Mouse (Mus musculus) olfactory bulb, adult 2 months (tissue): ENCODE measurements at regions not wholly inside any gene's neighbourhood (a gene's known extent, or its start where the extent isn't known, plus 50 kb on each side); places are given as distances from the start of the nearest gene placed in this dataset.

Experiments used
- CTCF ChIP-seq: fragments of 200-500 bp; IDR thresholded peaks from 2 replicates; pipeline ENCODE4 v1.5.1; 2012; ENCODE audit warnings: low read depth, mild to moderate bottlenecking, low read length, moderate library complexity; ENCODE audit not compliant: insufficient read depth
- POLR2A ChIP-seq: fragments of 200-500 bp; IDR thresholded peaks from 2 replicates; pipeline ENCODE4 v1.6.1; 2012; ENCODE audit warnings: mild to moderate bottlenecking, low read depth, low read length, moderate library complexity; ENCODE audit not compliant: insufficient read depth

DNA sequence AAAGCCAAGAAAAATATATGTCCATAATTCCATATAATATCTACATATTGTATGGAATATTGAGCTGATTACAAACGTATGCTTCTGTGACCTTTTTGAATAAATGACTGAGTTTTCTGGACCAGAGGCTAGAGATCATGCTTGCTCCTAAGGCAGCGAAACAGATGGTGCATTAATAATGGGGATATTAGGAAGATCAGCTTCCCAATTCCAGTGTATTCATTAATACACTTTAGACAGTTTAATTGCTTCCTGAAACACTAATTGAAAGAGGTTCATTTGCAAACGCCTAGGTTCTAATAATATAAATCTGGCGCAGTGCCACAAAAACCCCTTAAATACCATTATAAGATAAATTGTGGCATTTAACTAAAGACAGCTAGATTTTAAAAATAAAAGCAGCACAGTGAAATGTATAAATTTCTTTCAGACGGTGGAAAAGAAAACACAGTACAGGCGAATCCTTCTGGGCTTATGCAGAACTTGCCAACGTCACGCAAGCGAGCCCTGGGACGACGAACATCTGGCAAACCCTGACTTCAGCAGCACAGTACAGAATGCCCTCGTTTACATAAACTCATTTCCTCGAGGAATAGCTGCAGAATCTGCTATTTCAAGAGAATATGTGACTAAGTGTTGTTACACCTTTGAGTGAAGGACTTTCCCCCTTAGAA, 608.6 kb upstream of the Klhl29 start:
- no peak for TF ChIP-seq POLR2A
- no peak for TF ChIP-seq CTCF
